11 mouse cellular contexts compared by ENCODE assay signal in genomic region chr13:51595404-51595803, GRCm38 (mm10). TPM values are rescaled to one million over a fixed set of nuclear protein-coding genes. Genes with fewer than 3 reads are reported as not detected.
DNase-seq lines count a peak whose midpoint lies in the region; ATAC-seq and TF ChIP-seq lines count a peak whose summit lies in the region.
"Had no signal": no experiment of that assay in that cellular context is flagged by ENCODE, and none has a peak within 500 bp of the region (broad histone marks: within the 10 kb centered on the region; RNA-seq: fewer than 3 reads in every experiment).

No protein-coding gene starts in this region.

- no peaks in the 10 kb centered on the region for H3K36me3 ChIP-seq in heart, postnatal 0 days (replicated peaks; ENCODE audit: control insufficient read depth, insufficient read depth, low read length)
- H3K36me3 ChIP-seq in forebrain, embryonic 14.5 days (ENCODE audit: control insufficient read depth, insufficient read depth, low read length), result no peaks in the 10 kb centered on the region
- no peaks in the 10 kb centered on the region for H3K36me3 ChIP-seq in limb, embryonic 15.5 days

- no peak for TF ChIP-seq CTCF in heart, postnatal 0 days (IDR thresholded peaks at IDR 0.05; ENCODE audit: low read depth)

- ATAC-seq in heart, postnatal 0 days (ENCODE audit: insufficient read depth, low read depth), result no peak
- ATAC-seq in forebrain, embryonic 14.5 days, result peak; percentile 26
- no peak for ATAC-seq in limb, embryonic 15.5 days (ENCODE audit: insufficient number of reproducible peaks, low FRiP score, low TSS enrichment, low read depth)
- no peak for ATAC-seq in monocyte, adult 5-6 weeks (replicated peaks; ENCODE audit: insufficient number of reproducible peaks, low FRiP score, low TSS enrichment, poor library complexity, severe bottlenecking)

- peaks cover 5% of the 10 kb centered on the region; the same call in 1 of the 2 replicates for H3K4me1 ChIP-seq in heart, postnatal 0 days (ENCODE audit: control insufficient read depth, insufficient read depth)
- H3K4me1 ChIP-seq in forebrain, embryonic 14.5 days (ENCODE audit: control insufficient read depth, insufficient read depth, low read length), result peaks cover 4% of the 10 kb centered on the region
- H3K4me1 ChIP-seq in limb, embryonic 15.5 days, result peaks cover 12% of the 10 kb centered on the region

- TF ChIP-seq EP300 in heart, postnatal 0 days (IDR thresholded peaks at IDR 0.05; ENCODE audit: low read depth), result no peak

- H3K9me3 ChIP-seq in heart, postnatal 0 days (replicated peaks; ENCODE audit: control insufficient read depth, low read length), result no peaks in the 10 kb centered on the region
- no peaks in the 10 kb centered on the region for H3K9me3 ChIP-seq in forebrain, embryonic 14.5 days (replicated peaks; ENCODE audit: control insufficient read depth, low read length)
- H3K9me3 ChIP-seq in limb, embryonic 15.5 days, result no peaks in the 10 kb centered on the region

- no peak overlapping the region for H3K27ac ChIP-seq in heart, postnatal 0 days (ENCODE audit: low read depth)
- no peak overlapping the region for H3K27ac ChIP-seq in forebrain, embryonic 14.5 days (ENCODE audit: low read depth, low read length)
- no peak overlapping the region for H3K27ac ChIP-seq in limb, embryonic 15.5 days

- peaks cover 13% of the 10 kb centered on the region; the same call in 1 of the 2 replicates for H3K27me3 ChIP-seq in heart, postnatal 0 days (ENCODE audit: control insufficient read depth, insufficient read depth, low read length)
- H3K27me3 ChIP-seq in forebrain, embryonic 14.5 days (replicated peaks; ENCODE audit: control insufficient read depth, insufficient read depth, low read length), result no peaks in the 10 kb centered on the region; the same call in 1 of the 2 replicates
- peaks cover 11% of the 10 kb centered on the region; the same call in 1 of the 2 replicates for H3K27me3 ChIP-seq in limb, embryonic 15.5 days
- H3K27me3 ChIP-seq: CH12.LX had no signal

- H3K9ac ChIP-seq in heart, postnatal 0 days (replicated peaks; ENCODE audit: low read depth, low read length), result no peak overlapping the region
- no peak overlapping the region; the same call in 1 of the 2 replicates for H3K9ac ChIP-seq in forebrain, embryonic 14.5 days (ENCODE audit: low read length)
- H3K9ac ChIP-seq in limb, embryonic 15.5 days, result no peak overlapping the region

- 50% methylated on average over 11 of the region's 11 CpGs for WGBS in heart, postnatal 0 days
- WGBS in forebrain, embryonic 14.5 days, result 26% methylated on average over 11 of the region's 11 CpGs
- 39% methylated on average over 11 of the region's 11 CpGs for WGBS in limb, embryonic 15.5 days

- H3K4me3 ChIP-seq in heart, postnatal 0 days (ENCODE audit: low read depth, low read length), result peak overlapping the region; percentile 46; the same call in 1 of the 2 replicates
- peak overlapping the region; percentile 42; the same call in 1 of the 2 replicates for H3K4me3 ChIP-seq in forebrain, embryonic 14.5 days (ENCODE audit: low read depth, low read length)
- no peak overlapping the region; the same call in 1 of the 2 replicates for H3K4me3 ChIP-seq in limb, embryonic 15.5 days

- peak overlapping the region; percentile 84 for H3K4me2 ChIP-seq in heart, postnatal 0 days (ENCODE audit: low read depth, low read length)
- peak overlapping the region; percentile 96 for H3K4me2 ChIP-seq in forebrain, embryonic 14.5 days (ENCODE audit: low read length)
- H3K4me2 ChIP-seq in limb, embryonic 15.5 days, result peak overlapping the region; percentile 93; the same call in 1 of the 2 replicates

- DNase-seq in heart, postnatal 0 days (ENCODE audit: low spot score), result no peak
- no peak for DNase-seq in heart, postnatal 4 days
- peak; percentile 11 for DNase-seq in ES-CJ7 (ENCODE audit: low read depth, low spot score)
- no peak for DNase-seq in forebrain, embryonic 14.5 days (ENCODE audit: low spot score)
- DNase-seq in embryo, embryonic 10 days (ENCODE audit: low spot score), result no peak
- no peak for DNase-seq in testis, postnatal 10 days (ENCODE audit: low spot score)
- DNase-seq: adrenal gland, adult 8-10 months had no signal

RNA-seq across cellular contexts. Expression of gene Shc3, which starts 26.2 kb away (rescaled TPM):
- total RNA-seq in heart, postnatal 0 days (2014; rRNA removed; ENCODE audit: low replicate concordance), result 2.1 and 3.0 TPM in 2 replicates
- polyA plus RNA-seq in heart, postnatal 0 days (2015; fragmentation: Nextera tagmentation; extraction: Ambion mirVana), result 0.12 and 0.16 TPM in 2 replicates
- 1 to 10 TPM; 3.9 to 4.0 TPM for total RNA-seq in heart, postnatal 4 days (2021)
- 4.3 and 5.4 TPM in 2 replicates for polyA plus RNA-seq in forebrain, embryonic 14.5 days (2014; fragmentation: Nextera tagmentation; extraction: Ambion mirVana)
- 0.45 and 0.90 TPM in 2 replicates for polyA plus RNA-seq in limb, embryonic 15.5 days (2015; fragmentation: Nextera tagmentation; extraction: Ambion mirVana)
- not detected in 3 replicates for total RNA-seq in monocyte, adult 5-6 weeks (2017)
- total RNA-seq: granulocyte monocyte progenitor cell, adult 5-6 weeks had no signal

RNA-seq across cellular contexts. Expression of gene Cks2, which starts 49.6 kb away (rescaled TPM):
- total RNA-seq in heart, postnatal 0 days (2014; rRNA removed; ENCODE audit: low replicate concordance), result 199 and 228 TPM in 2 replicates
- polyA plus RNA-seq in heart, postnatal 0 days (2015; fragmentation: Nextera tagmentation; extraction: Ambion mirVana), result 101 and 105 TPM in 2 replicates
- 10 to 100 TPM; 76.8 to 86.6 TPM for total RNA-seq in heart, postnatal 4 days (2021)
- 147 and 215 TPM in 2 replicates for polyA plus RNA-seq in forebrain, embryonic 14.5 days (2014; fragmentation: Nextera tagmentation; extraction: Ambion mirVana)
- polyA plus RNA-seq in limb, embryonic 15.5 days (2015; fragmentation: Nextera tagmentation; extraction: Ambion mirVana), result 220 and 247 TPM in 2 replicates
- 55.0 to 244 TPM (median 181 TPM) in 3 replicates for total RNA-seq in monocyte, adult 5-6 weeks (2017)

RNA-seq across cellular contexts. Expression of gene Secisbp2, which starts 56.1 kb away (rescaled TPM):
- total RNA-seq in heart, postnatal 0 days (2014; rRNA removed; ENCODE audit: low replicate concordance), result 15.1 and 29.8 TPM in 2 replicates
- 23.9 and 27.7 TPM in 2 replicates for polyA plus RNA-seq in heart, postnatal 0 days (2015; fragmentation: Nextera tagmentation; extraction: Ambion mirVana)
- total RNA-seq in heart, postnatal 4 days (2021), result 10 to 100 TPM; 22.3 to 23.0 TPM
- polyA plus RNA-seq in forebrain, embryonic 14.5 days (2014; fragmentation: Nextera tagmentation; extraction: Ambion mirVana), result 28.5 and 29.5 TPM in 2 replicates
- polyA plus RNA-seq in limb, embryonic 15.5 days (2015; fragmentation: Nextera tagmentation; extraction: Ambion mirVana), result 27.7 and 29.5 TPM in 2 replicates
- 44.5 to 74.8 TPM (median 45.5 TPM) in 3 replicates for total RNA-seq in monocyte, adult 5-6 weeks (2017)
